Mouse (Mus musculus): ENCODE measurements at regions not wholly inside any gene's neighbourhood (a gene's known extent, or its start where the extent isn't known, plus 50 kb on each side); places are given as distances from the start of the nearest gene placed in this dataset.

DNA sequence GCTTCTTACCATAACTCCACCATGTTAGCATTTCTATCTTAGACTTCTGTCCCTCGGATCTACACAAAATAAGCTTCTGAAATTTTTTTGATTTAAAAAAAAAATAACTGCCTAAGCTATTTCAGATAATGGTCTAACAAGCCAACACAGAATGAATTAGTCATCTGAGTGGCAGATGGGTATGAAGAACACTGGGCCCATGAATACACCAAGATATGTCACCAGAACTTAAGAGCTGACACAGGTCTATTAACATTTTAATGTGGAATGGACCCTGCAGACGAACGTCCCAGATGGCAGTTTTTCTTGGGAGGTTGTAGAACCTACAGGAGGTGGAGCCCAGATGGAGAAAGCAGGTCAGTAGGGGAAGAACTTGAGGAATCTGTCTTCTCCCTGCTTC lies 689.9 kb upstream of the Tmem132c start:
- H3K9ac ChIP-seq (ENCODE audit: insufficient read depth, low read depth) = no peak overlapping the region
- no peak overlapping the region for H3K27ac ChIP-seq (ENCODE audit: insufficient read depth, low read depth)
- dilution Hi-C loops (cut with MboI; ENCODE audit: extremely low pct_ligation_motif_present, extremely low pct_unique_long_range_greater_than_20kb, low sequenced_read_pairs) = no loop called here
- no peaks in the 10 kb centered on the region for H3K79me2 ChIP-seq (replicated peaks; ENCODE audit: control insufficient read depth, extremely low read depth, insufficient read depth, poor library complexity, severe bottlenecking)
- TF ChIP-seq KAT2A (IDR thresholded peaks at IDR 0.05; ENCODE audit: insufficient replicate concordance, low read length) = no peak
- TF ChIP-seq JUND (conservative IDR thresholded peaks at IDR 0.05; ENCODE audit: low read depth, low read length) = no peak
- no peak for TF ChIP-seq ZNF384 (IDR thresholded peaks at IDR 0.05; ENCODE audit: low read depth, low read length)
- no peak for TF ChIP-seq ELF1 (IDR thresholded peaks at IDR 0.05; ENCODE audit: low read depth, low read length)
- no peak for TF ChIP-seq POLR2A (IDR thresholded peaks at IDR 0.05; ENCODE audit: low read depth, low read length)
- no peak for TF ChIP-seq GABPA (IDR thresholded peaks at IDR 0.05; ENCODE audit: insufficient replicate concordance, low read depth, low read length)
- TF ChIP-seq RCOR1 (conservative IDR thresholded peaks at IDR 0.05; ENCODE audit: low read depth, low read length) = no peak
- no peak for TF ChIP-seq ETS1 (conservative IDR thresholded peaks at IDR 0.05; ENCODE audit: low read depth, low read length)
- no peak for TF ChIP-seq USF2 (conservative IDR thresholded peaks at IDR 0.05; ENCODE audit: low read depth, low read length)
- TF ChIP-seq CTCF (conservative IDR thresholded peaks at IDR 0.05 in 1 of 2, IDR thresholded peaks at IDR 0.05 in 1 of 2; ENCODE audit: low read depth in 2 of 2, low read length in 2 of 2) = no peak
- TF ChIP-seq PAX5 (IDR thresholded peaks at IDR 0.05; ENCODE audit: low read length) = no peak
- TF ChIP-seq MEF2A (IDR thresholded peaks at IDR 0.05; ENCODE audit: borderline replicate concordance, low read depth, low read length) = no peak
- TF ChIP-seq NELFE (IDR thresholded peaks at IDR 0.05; ENCODE audit: low read depth, low read length) = no peak
- TF ChIP-seq MAX (IDR thresholded peaks at IDR 0.05; ENCODE audit: low read length) = no peak
- TF ChIP-seq MXI1 (IDR thresholded peaks at IDR 0.05; ENCODE audit: low read depth, low read length) = no peak
- no peak for TF ChIP-seq SIN3A (IDR thresholded peaks at IDR 0.05; ENCODE audit: low read length)
- DNase-seq (ENCODE audit: extremely low read depth) = no peak
- H3K4me2 ChIP-seq (ENCODE audit: insufficient read depth, low read depth, poor library complexity, severe bottlenecking) = no peak overlapping the region
- no peaks in the 10 kb centered on the region for H3K4me1 ChIP-seq (ENCODE audit: control insufficient read depth in 1 of 2, insufficient read depth in 2 of 2)
- no peaks in the 10 kb centered on the region for H3K36me3 ChIP-seq (replicated peaks in 1 of 2; ENCODE audit: control insufficient read depth in 1 of 2, insufficient read depth in 1 of 2, low read length in 1 of 2)
- in situ Hi-C loops (cut with MboI; ENCODE audit: low pct_ligation_motif_present, low pct_unique_long_range_greater_than_20kb, low sequenced_read_pairs) = no loop called here
- H3K27me3 ChIP-seq (replicated peaks) = no peaks in the 10 kb centered on the region
- H3K9me3 ChIP-seq (replicated peaks; ENCODE audit: low read length) = peaks cover 56% of the 10 kb centered on the region
- no peak overlapping the region for H3K4me3 ChIP-seq (replicated peaks in 1 of 3; ENCODE audit: low read depth in 2 of 3, low read length in 2 of 3, poor library complexity in 1 of 3)

DNA sequence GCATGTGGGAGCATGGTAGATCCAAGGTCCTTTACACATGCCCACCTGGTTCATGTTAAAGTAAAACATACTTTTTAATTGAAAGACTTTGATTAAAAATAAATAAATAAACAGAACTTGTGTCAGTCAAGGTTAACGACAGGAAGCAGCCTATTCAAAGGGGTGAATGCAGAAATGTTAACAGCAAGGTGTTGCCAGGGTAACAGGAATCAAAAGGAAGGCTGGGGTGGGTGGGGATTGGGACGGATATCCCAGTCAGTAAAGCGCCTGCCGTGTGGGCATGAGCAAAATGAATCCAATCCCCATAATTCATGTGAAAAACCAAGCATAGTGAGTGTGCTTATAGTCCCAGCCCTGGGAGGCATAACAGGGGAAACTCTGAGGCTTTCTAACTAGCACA lies 682.6 kb upstream of the Tmem132c start:
- dilution Hi-C loops (cut with MboI; ENCODE audit: extremely low pct_ligation_motif_present, extremely low pct_unique_long_range_greater_than_20kb, low sequenced_read_pairs) (no loop called here), in situ Hi-C loops (cut with MboI; ENCODE audit: low pct_ligation_motif_present, low pct_unique_long_range_greater_than_20kb, low sequenced_read_pairs) (no loop called here)
- peaks cover 62% of the 10 kb centered on the region for H3K9me3 ChIP-seq (replicated peaks; ENCODE audit: low read length)
- no peaks in the 10 kb centered on the region for H3K36me3 ChIP-seq (replicated peaks in 1 of 2; ENCODE audit: control insufficient read depth in 1 of 2, insufficient read depth in 1 of 2, low read length in 1 of 2)
- no peak for TF ChIP-seq HCFC1 (IDR thresholded peaks at IDR 0.05; ENCODE audit: low read depth, low read length)
- no peak for TF ChIP-seq MAZ (IDR thresholded peaks at IDR 0.05; ENCODE audit: low read depth, low read length)
- TF ChIP-seq ELF1 (IDR thresholded peaks at IDR 0.05; ENCODE audit: low read depth, low read length) = no peak
- TF ChIP-seq RAD21 (IDR thresholded peaks at IDR 0.05; ENCODE audit: low read depth, low read length) = no peak
- no peak for TF ChIP-seq BHLHE40 (IDR thresholded peaks at IDR 0.05; ENCODE audit: low read depth, low read length)
- no peak for TF ChIP-seq JUND (conservative IDR thresholded peaks at IDR 0.05; ENCODE audit: low read depth, low read length)
- TF ChIP-seq TBP (conservative IDR thresholded peaks at IDR 0.05; ENCODE audit: low read depth, low read length) = no peak
- TF ChIP-seq CHD1 (IDR thresholded peaks at IDR 0.05; ENCODE audit: low read depth, low read length) = no peak
- H3K79me2 ChIP-seq (replicated peaks; ENCODE audit: control insufficient read depth, extremely low read depth, insufficient read depth, poor library complexity, severe bottlenecking) = no peaks in the 10 kb centered on the region
- no peak overlapping the region for H3K9ac ChIP-seq (ENCODE audit: insufficient read depth, low read depth)
- H3K4me3 ChIP-seq (replicated peaks in 1 of 3; ENCODE audit: low read depth in 2 of 3, low read length in 2 of 3, poor library complexity in 1 of 3) = no peak overlapping the region
- H3K4me1 ChIP-seq (ENCODE audit: control insufficient read depth in 1 of 2, insufficient read depth in 2 of 2) = no peaks in the 10 kb centered on the region
- no peak for DNase-seq (ENCODE audit: extremely low read depth)
- H3K27ac ChIP-seq (ENCODE audit: insufficient read depth, low read depth) = no peak overlapping the region
- H3K4me2 ChIP-seq (ENCODE audit: insufficient read depth, low read depth, poor library complexity, severe bottlenecking) = no peak overlapping the region
- H3K27me3 ChIP-seq (replicated peaks) = no peaks in the 10 kb centered on the region

All from CH12.LX (cell line).